Mouse (Mus musculus) G1E (cell line): ENCODE data around the gene Tspyl2. TPM values are rescaled to one million over a fixed set of nuclear protein-coding genes. Genes with fewer than 3 reads are reported as not detected.
"Not testable (repeated sequence)": the region's sequence is repeated elsewhere in the genome, so short reads cannot be mapped to it uniquely, and the experiment has no call there.

Experiments
- ATAC-seq: 2 replicates; pipeline ENCODE4 v1.8.0; 2016; ENCODE audit warnings: mild to moderate bottlenecking; ENCODE audit not compliant: insufficient number of reproducible peaks, poor library complexity, low FRiP score, severe bottlenecking; ENCODE audit errors: extremely low read depth
- DNase-seq: peaks from one replicate; pipeline ENCODE4 v3.0.0; 2012; ENCODE audit warnings: low spot score
- H3K27me3 ChIP-seq: 2 replicates; pipeline ENCODE4 v1.6.1; 2012; ENCODE audit warnings: mild to moderate bottlenecking, low read length, inconsistent platforms; ENCODE audit not compliant: insufficient read depth
- H3K36me3 ChIP-seq: replicated peaks from 2 replicates; pipeline ENCODE3; 2012; ENCODE audit warnings: mild to moderate bottlenecking, inconsistent platforms
- H3K4me1 ChIP-seq: 2 replicates; pipeline ENCODE4 v1.6.1; 2012; ENCODE audit warnings: low read depth, low read length, inconsistent platforms, mixed read lengths; ENCODE audit not compliant: insufficient read depth
- H3K4me3 ChIP-seq: 2 replicates; pipeline ENCODE4 v1.5.1; 2012; ENCODE audit warnings: low read depth, mild to moderate bottlenecking, inconsistent platforms, low read length, moderate library complexity, mixed read lengths
- H3K9me3 ChIP-seq: replicated peaks from 2 replicates; pipeline ENCODE4 v1.6.1; 2012; ENCODE audit warnings: inconsistent platforms
- CTCF ChIP-seq: IDR thresholded peaks from 2 replicates; pipeline ENCODE4 v1.5.1; 2012; ENCODE audit warnings: low read depth, low read length, inconsistent platforms, mixed read lengths
- GATA1 ChIP-seq: IDR thresholded peaks from 2 replicates; pipeline ENCODE4 v1.6.1; 2012; ENCODE audit warnings: borderline replicate concordance, low read length, inconsistent platforms, mixed read lengths
- GATA2 ChIP-seq: IDR thresholded peaks from 2 replicates; pipeline ENCODE4 v1.6.1; 2012; ENCODE audit warnings: low read depth, low read length, inconsistent platforms, borderline replicate concordance
- POLR2AphosphoS5 ChIP-seq: IDR thresholded peaks from 2 replicates; pipeline ENCODE4 v1.6.1; 2012; ENCODE audit warnings: low read depth, low read length, inconsistent platforms; ENCODE audit not compliant: insufficient replicate concordance
- TAL1 ChIP-seq: conservative IDR thresholded peaks from 2 replicates; pipeline ENCODE4 v1.6.1; 2012; ENCODE audit warnings: low read depth, low read length, inconsistent platforms, mixed read lengths
- polyA plus RNA-seq: library from polyadenylated mRNA; stranded (reverse); fragments of >175 nt; gene quantifications from 2 replicates; pipeline ENCODE4 v1.2.3, GENCODE M21; 2012
- total RNA-seq, 2 experiments: library from RNA; stranded (forward) in 1 of 2; stranded (reverse) in 1 of 2; fragments of 200-1000 nt in 1 of 2; fragments of >200 nt in 1 of 2; fragmentation: Nextera tagmentation in 1 of 2; gene quantifications; 2 replicates each; pipeline ENCODE4 v1.2.3; 2014 to 2017

Gene Tspyl2
- total and polyA plus RNA-seq, 3 experiments, result 8.1 to 22.4 (median 20.2) TPM

GRCm38 (mm10) chrX:152306224-152306623, 36.0 kb downstream of the Tspyl2 start:
- ATAC-seq (no peak), DNase-seq (no peak)
- no peaks in the 10 kb centered on the region for H3K9me3 ChIP-seq
- no peaks in the 10 kb centered on the region for H3K27me3 ChIP-seq
- H3K4me1 ChIP-seq, result no peaks in the 10 kb centered on the region
- no peak overlapping the region for H3K4me3 ChIP-seq
- H3K36me3 ChIP-seq, result peaks cover 8% of the 10 kb centered on the region
- TF ChIP-seq TAL1 (no peak), GATA2 (no peak), GATA1 (no peak), POLR2AphosphoS5 (no peak), CTCF (no peak)

GRCm38 (mm10) chrX:152287026-152287425, 55.2 kb downstream of the Tspyl2 start:
- DNase-seq, H3K27me3 ChIP-seq, H3K4me3 ChIP-seq, H3K9me3 ChIP-seq, H3K36me3 ChIP-seq, H3K4me1 ChIP-seq, ATAC-seq: not testable (repeated sequence)

Other genes with a start within 250 kb of the Tspyl2 start
- 0.24 and 0.38 TPM in 2 replicates for gene Iqsec2, start 198.2 kb downstream of the Tspyl2 start, total RNA-seq (2014; fragmentation: Nextera tagmentation)
- gene Iqsec2, start 198.2 kb downstream of the Tspyl2 start, total RNA-seq (2017), result under 0.01 and 0.05 TPM in 2 replicates
- 0.03 and 0.06 TPM in 2 replicates for gene Iqsec2, start 198.2 kb downstream of the Tspyl2 start, polyA plus RNA-seq
- gene Kdm5c, start 109.4 kb downstream of the Tspyl2 start, total RNA-seq (2014; fragmentation: Nextera tagmentation), result 99.4 and 130 TPM in 2 replicates
- gene Kdm5c, start 109.4 kb downstream of the Tspyl2 start, total RNA-seq (2017), result 48.0 and 48.2 TPM in 2 replicates
- 67.7 and 71.5 TPM in 2 replicates for gene Kdm5c, start 109.4 kb downstream of the Tspyl2 start, polyA plus RNA-seq
- gene Kantr, start 14.9 kb downstream of the Tspyl2 start, total RNA-seq (2014; fragmentation: Nextera tagmentation), result 38.4 and 39.6 TPM in 2 replicates
- 2.1 and 2.7 TPM in 2 replicates for gene Kantr, start 14.9 kb downstream of the Tspyl2 start, total RNA-seq (2017)
- 0.21 and 0.58 TPM in 2 replicates for gene Kantr, start 14.9 kb downstream of the Tspyl2 start, polyA plus RNA-seq
- not detected in 2 replicates for gene Gpr173, start 26.3 kb upstream of the Tspyl2 start, total RNA-seq (2014; fragmentation: Nextera tagmentation)
- under 0.01 and 0.05 TPM in 2 replicates for gene Gpr173, start 26.3 kb upstream of the Tspyl2 start, total RNA-seq (2017)
- gene Gpr173, start 26.3 kb upstream of the Tspyl2 start, polyA plus RNA-seq, result not detected in 2 replicates
- not detected in 2 replicates for gene Cldn34a, start 220.9 kb upstream of the Tspyl2 start, total RNA-seq (2014; fragmentation: Nextera tagmentation)
- gene Cldn34a, start 220.9 kb upstream of the Tspyl2 start, total RNA-seq (2017), result 0.55 TPM in 1 of 2 replicates, not detected in the other
- not detected in 2 replicates for gene Cldn34a, start 220.9 kb upstream of the Tspyl2 start, polyA plus RNA-seq